Mouse (Mus musculus) lung, postnatal 0 days (tissue): ENCODE measurements around the gene Dlg2.

ENCODE experiments used
- CTCF ChIP-seq: IDR thresholded peaks from 2 replicates; pipeline ENCODE4 v1.5.1; 2016; ENCODE audit warnings: antibody characterized with exemption, mild to moderate bottlenecking
- EP300 ChIP-seq: IDR thresholded peaks from 2 replicates; pipeline ENCODE4 v1.6.1; 2016; ENCODE audit warnings: antibody characterized with exemption, mild to moderate bottlenecking, control low read depth

DNA sequence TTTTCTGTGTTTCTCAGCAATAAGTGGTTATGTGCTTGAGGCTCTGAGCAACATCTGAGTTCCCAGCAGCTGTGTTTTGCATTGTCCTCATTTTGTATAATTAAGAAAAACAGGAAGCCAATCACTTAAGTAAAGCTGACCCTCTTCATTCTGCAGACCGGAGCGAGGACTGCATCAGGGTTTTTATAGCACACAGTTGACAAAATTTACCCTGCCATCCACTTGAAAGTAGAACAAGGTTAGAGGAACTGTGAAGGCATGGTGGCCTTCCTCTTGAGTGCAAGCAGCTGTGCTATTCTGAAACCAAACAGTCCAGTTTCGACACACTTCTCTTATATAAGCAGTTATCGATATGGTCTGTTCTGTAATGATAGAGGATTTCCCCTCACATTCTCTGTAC lies 947.3 kb downstream of the Dlg2 start:
- TF ChIP-seq EP300 (no peak), CTCF (no peak)
